Mouse (Mus musculus) forebrain, embryonic 13.5 days (tissue): ENCODE results near the gene Ccdc141. TPM values are rescaled to one million over a fixed set of nuclear protein-coding genes. Genes with fewer than 3 reads are reported as not detected.

ENCODE experiments used
- ATAC-seq: fragments of 200-750 bp; cut with Nextera tagmentation; 2 replicates; pipeline ENCODE4 v1.8.0; 2017
- H3K27ac ChIP-seq: fragments of 300-500 bp; sonication (generic); 2 replicates; pipeline ENCODE4 v1.5.1; 2015; ENCODE audit warnings: inconsistent platforms, mild to moderate bottlenecking, moderate library complexity
- H3K27me3 ChIP-seq: fragments of 300-500 bp; sonication (generic); 2 replicates; pipeline ENCODE4 v1.6.1; 2015; ENCODE audit warnings: mild to moderate bottlenecking, inconsistent platforms
- H3K36me3 ChIP-seq: fragments of 300-500 bp; sonication (generic); 2 replicates; pipeline ENCODE4 v1.6.1; 2015; ENCODE audit warnings: mild to moderate bottlenecking, inconsistent platforms; ENCODE audit not compliant: poor library complexity, severe bottlenecking
- H3K4me1 ChIP-seq: fragments of 300-500 bp; sonication (generic); 2 replicates; pipeline ENCODE4 v1.6.1; 2015; ENCODE audit warnings: inconsistent platforms
- H3K4me2 ChIP-seq: fragments of 300-500 bp; sonication (generic); 2 replicates; pipeline ENCODE4 v1.6.1; 2015; ENCODE audit warnings: inconsistent platforms, mild to moderate bottlenecking, moderate library complexity
- H3K4me3 ChIP-seq: fragments of 300-500 bp; sonication (generic); 2 replicates; pipeline ENCODE4 v1.5.1; 2015; ENCODE audit warnings: mild to moderate bottlenecking, inconsistent platforms
- H3K9ac ChIP-seq: fragments of 300-500 bp; sonication (generic); 2 replicates; pipeline ENCODE4 v1.6.1; 2015; ENCODE audit warnings: mild to moderate bottlenecking, inconsistent platforms
- H3K9me3 ChIP-seq: fragments of 300-500 bp; sonication (generic); replicated peaks from 2 replicates; pipeline ENCODE4 v1.6.1; 2016; ENCODE audit warnings: inconsistent platforms
- WGBS: fragments of 180-500 bp; shearing (Covaris S2); methylation state at CpG from one replicate; pipeline ENCODE4 v1.1.7; 2015; 5-methylcytosine and 5-hydroxymethylcytosine counted together
- polyA plus RNA-seq: library from polyadenylated mRNA; unstranded; fragments of >200 nt; fragmentation: Nextera tagmentation; extraction: Ambion mirVana; gene quantifications from 2 replicates; pipeline ENCODE4 v1.2.1, GENCODE M21; 2015

Ccdc141 gene
- polyA plus RNA-seq, 1 experiment from 2014 or later: 3.6 TPM

DNA sequence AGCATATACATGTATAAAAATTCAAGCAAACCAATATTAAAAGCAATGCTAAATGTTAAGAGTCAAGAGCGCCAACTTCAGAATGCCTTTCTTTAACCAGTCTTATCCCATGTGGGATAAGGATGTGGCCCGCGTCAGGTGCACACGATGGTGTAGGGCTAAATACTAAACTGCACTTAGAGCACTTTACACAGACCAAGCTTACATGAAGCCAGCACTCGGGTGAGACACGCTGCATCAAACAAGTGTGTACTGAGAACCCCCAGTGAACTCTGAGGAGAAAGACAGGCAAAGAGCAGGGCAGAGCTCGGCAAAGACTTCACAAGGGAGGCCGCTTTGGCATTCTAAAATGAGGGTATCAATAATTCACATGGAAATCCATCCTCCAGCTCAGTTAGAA lies 19.2 kb downstream of the Ccdc141 start:
- no peak for ATAC-seq
- H3K4me1 ChIP-seq: peaks cover 17% of the 10 kb centered on the region
- WGBS: 96% methylated on average over 8 of the region's 8 CpGs

DNA sequence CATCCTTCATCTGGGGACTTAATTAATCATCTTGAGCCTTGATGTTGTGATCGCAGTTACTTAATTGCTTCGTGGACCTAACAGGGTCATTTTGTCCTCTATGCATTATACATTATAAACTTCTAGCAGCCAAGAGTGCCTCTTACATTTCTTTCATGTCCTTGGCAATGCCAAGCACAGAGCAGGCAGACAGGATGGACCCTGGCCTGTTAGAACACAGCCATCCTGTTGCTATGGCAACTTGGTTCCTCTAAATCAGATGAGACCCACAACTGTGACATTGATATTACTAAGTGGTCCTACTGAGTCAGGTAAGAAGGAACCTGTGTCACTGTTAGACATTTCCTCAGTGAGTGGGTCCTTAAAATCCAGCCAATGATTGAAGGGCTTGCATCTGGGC lies 20.9 kb downstream of the Ccdc141 start:
- ATAC-seq: 0 out of 2 replicates have a peak, but pooled peaks have one; percentile 24
- WGBS: 38% methylated on average over 2 of the region's 2 CpGs

More for the DNA sequence above, 19.2 kb downstream of the Ccdc141 start:
- no peak overlapping the region for H3K9ac ChIP-seq
- H3K9me3 ChIP-seq: no peaks in the 10 kb centered on the region
- H3K36me3 ChIP-seq: no peaks in the 10 kb centered on the region
- H3K4me3 ChIP-seq: no peak overlapping the region
- no peak overlapping the region for H3K4me2 ChIP-seq
- H3K27me3 ChIP-seq: no peaks in the 10 kb centered on the region
- no peak overlapping the region for H3K27ac ChIP-seq

DNA sequence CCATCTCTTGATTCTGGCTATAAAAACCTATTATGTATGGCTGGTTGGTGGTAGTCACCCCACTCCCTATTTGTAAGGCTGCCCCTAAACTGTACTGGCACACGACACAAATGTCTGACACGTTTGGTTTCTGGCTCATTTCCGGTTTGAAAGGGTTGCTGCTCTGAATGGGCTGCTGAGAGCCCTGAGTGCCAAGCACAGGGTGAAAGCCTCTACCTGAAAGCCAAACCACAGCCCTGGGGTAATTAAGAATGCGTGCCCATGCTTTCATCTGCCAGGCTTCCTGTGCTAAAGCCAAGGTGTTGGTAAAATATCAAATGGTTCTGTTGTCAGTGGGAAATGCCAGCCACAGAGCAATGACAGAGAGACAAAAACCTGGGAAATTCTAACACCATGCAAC lies 22.2 kb downstream of the Ccdc141 start:
- Histone ChIP-seq H3K27ac (no peak overlapping the region), H3K4me3 (no peak overlapping the region), H3K9ac (no peak overlapping the region), H3K9me3 (no peaks in the 10 kb centered on the region), H3K27me3 (no peaks in the 10 kb centered on the region), H3K4me1 (peaks cover 17% of the 10 kb centered on the region), H3K36me3 (no peaks in the 10 kb centered on the region), H3K4me2 (no peak overlapping the region)
- peak; percentile 68 for ATAC-seq
- WGBS: 33% methylated on average over 4 of the region's 4 CpGs

More for the DNA sequence above, 20.9 kb downstream of the Ccdc141 start:
- Histone ChIP-seq H3K27me3 (no peaks in the 10 kb centered on the region), H3K4me1 (peaks cover 17% of the 10 kb centered on the region), H3K9ac (no peak overlapping the region), H3K4me2 (no peak overlapping the region), H3K36me3 (no peaks in the 10 kb centered on the region), H3K9me3 (no peaks in the 10 kb centered on the region), H3K4me3 (no peak overlapping the region), H3K27ac (no peak overlapping the region)

DNA sequence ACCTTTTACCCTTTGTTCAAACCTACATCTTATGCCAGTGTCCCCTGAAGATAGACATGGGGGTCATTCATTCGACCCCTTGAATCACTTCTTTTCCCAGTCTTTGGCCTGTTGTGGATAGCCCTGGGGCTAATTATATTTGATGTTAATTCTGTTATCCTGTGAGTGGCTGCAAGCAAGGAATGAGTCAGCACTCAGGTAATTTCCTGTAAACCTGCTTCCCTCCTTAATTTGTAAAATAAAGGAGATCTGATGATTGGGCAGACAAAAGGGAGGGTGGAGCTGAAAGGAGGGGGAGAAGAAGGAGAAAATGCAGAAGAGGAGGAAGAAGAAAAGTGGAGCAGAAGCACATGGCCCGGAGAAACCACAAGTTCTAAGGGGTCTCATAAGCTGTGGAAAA lies 23.5 kb downstream of the Ccdc141 start:
- ATAC-seq: no peak
- WGBS: 76% methylated on average over 2 of the region's 2 CpGs
- H3K27me3 ChIP-seq: no peaks in the 10 kb centered on the region

DNA sequence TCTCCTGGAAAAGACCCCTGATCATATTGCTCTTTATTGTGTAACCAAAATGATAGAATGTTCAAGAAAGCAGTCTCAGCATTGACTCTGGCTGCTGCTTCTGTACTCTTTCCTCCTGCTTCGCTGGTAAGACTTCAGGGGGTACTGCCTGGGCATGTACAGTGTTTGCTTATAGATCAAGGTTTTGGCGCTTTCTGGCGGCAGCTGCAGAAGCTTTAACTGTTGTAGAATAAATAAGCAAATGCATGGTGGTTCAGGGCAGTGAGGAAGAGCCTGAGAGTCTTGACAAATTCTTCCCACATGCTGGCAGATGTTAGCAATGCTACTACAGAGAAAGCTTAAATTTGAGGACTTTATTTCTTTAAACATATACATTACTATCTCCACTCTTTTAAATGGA lies 24.1 kb downstream of the Ccdc141 start:
- no peaks in the 10 kb centered on the region for H3K9me3 ChIP-seq
- H3K4me1 ChIP-seq: peaks cover 17% of the 10 kb centered on the region
- no peak overlapping the region for H3K4me2 ChIP-seq
- H3K36me3 ChIP-seq: no peaks in the 10 kb centered on the region
- no peak overlapping the region for H3K27ac ChIP-seq
- WGBS: 80% methylated on average over 3 of the region's 3 CpGs
- no peak overlapping the region for H3K9ac ChIP-seq
- H3K4me3 ChIP-seq: no peak overlapping the region
- H3K27me3 ChIP-seq: no peaks in the 10 kb centered on the region
- ATAC-seq: no peak

More for the DNA sequence above, 23.5 kb downstream of the Ccdc141 start:
- H3K27ac ChIP-seq: no peak overlapping the region
- H3K36me3 ChIP-seq: no peaks in the 10 kb centered on the region
- no peak overlapping the region for H3K9ac ChIP-seq
- no peak overlapping the region for H3K4me3 ChIP-seq
- no peak overlapping the region for H3K4me2 ChIP-seq
- H3K9me3 ChIP-seq: no peaks in the 10 kb centered on the region
- H3K4me1 ChIP-seq: peaks cover 17% of the 10 kb centered on the region

GRCm38 (mm10) chr2:77143536-77143935 lies 26.9 kb downstream of the Ccdc141 start:
- H3K9ac ChIP-seq: no peak overlapping the region
- H3K9me3 ChIP-seq: no peaks in the 10 kb centered on the region
- 76% methylated on average over 6 of the region's 6 CpGs for whole genome bisulfite sequencing
- H3K27me3 ChIP-seq: no peaks in the 10 kb centered on the region
- no peak overlapping the region for H3K4me3 ChIP-seq
- ATAC-seq: no peak
- no peak overlapping the region for H3K4me2 ChIP-seq
- H3K4me1 ChIP-seq: peaks cover 5% of the 10 kb centered on the region
- H3K27ac ChIP-seq: no peak overlapping the region
- no peaks in the 10 kb centered on the region for H3K36me3 ChIP-seq

- no peak for ATAC-seq
- WGBS: 90% methylated on average over 6 of the region's 6 CpGs
- no peak overlapping the region for H3K4me3 ChIP-seq
- H3K27ac ChIP-seq: no peak overlapping the region
- no peaks in the 10 kb centered on the region for H3K4me1 ChIP-seq
- no peaks in the 10 kb centered on the region for H3K27me3 ChIP-seq
- no peaks in the 10 kb centered on the region for H3K9me3 ChIP-seq
- H3K36me3 ChIP-seq: no peaks in the 10 kb centered on the region
- no peak overlapping the region for H3K4me2 ChIP-seq
- no peak overlapping the region for H3K9ac ChIP-seq
These were observed 31.6 kb downstream of the Ccdc141 start for GRCm38 (mm10) chr2:77138879-77139278.

DNA sequence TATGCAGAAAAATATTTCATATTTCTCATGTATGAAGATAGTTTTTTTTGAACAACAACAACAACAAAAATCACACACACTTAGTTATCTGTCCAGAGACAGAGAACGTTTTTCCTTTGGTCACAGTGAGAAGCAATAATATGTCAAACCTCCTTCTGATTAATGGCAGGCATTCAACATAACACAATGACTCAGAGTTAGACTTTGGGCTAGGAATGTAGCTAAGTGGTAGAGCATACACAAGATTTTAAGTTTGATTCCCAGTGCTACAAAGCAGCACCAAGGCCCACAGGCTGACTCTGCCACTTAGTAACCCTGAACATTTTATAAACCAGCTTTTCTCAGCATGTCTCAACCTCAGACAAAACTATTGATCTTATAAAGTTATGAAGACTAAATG lies 35.5 kb downstream of the Ccdc141 start:
- 77% methylated on average over 1 of the region's 1 CpGs for WGBS
- Histone ChIP-seq H3K4me1 (no peaks in the 10 kb centered on the region), H3K9me3 (no peaks in the 10 kb centered on the region), H3K27ac (no peak overlapping the region), H3K27me3 (no peaks in the 10 kb centered on the region), H3K4me2 (no peak overlapping the region), H3K9ac (no peak overlapping the region), H3K4me3 (no peak overlapping the region), H3K36me3 (no peaks in the 10 kb centered on the region)
- no peak for ATAC-seq

DNA sequence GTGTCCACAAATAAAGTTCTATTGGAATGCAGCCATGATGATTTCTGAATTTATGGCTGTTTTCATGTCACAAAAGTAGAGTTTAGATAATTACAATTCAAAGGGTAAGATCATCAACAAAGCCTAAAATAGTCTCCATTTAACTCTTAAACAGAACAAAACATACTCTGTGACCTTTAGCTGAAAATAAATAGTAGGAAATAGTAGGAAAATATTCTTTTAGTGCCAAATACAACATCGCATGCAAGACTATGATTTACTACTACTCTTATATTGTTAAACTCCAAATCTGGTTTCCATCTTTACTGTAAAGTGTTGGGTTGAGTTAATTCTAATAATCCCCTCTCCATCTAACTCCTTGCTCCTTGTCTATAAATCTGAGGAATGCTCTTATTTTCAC lies 37.0 kb downstream of the Ccdc141 start:
- Histone ChIP-seq H3K36me3 (no peaks in the 10 kb centered on the region), H3K27ac (no peak overlapping the region), H3K9ac (no peak overlapping the region), H3K9me3 (no peaks in the 10 kb centered on the region), H3K27me3 (no peaks in the 10 kb centered on the region), H3K4me1 (no peaks in the 10 kb centered on the region), H3K4me2 (no peak overlapping the region), H3K4me3 (no peak overlapping the region)
- ATAC-seq: no peak
- WGBS: 95% methylated on average over 1 of the region's 1 CpGs

- no peaks in the 10 kb centered on the region; the same call in 1 of the 2 replicates for H3K4me1 ChIP-seq
- 82% methylated on average over 1 of the region's 1 CpGs for WGBS
These were observed 43.5 kb downstream of the Ccdc141 start for GRCm38 (mm10) chr2:77126939-77127338.

GRCm38 (mm10) chr2:77118102-77118501 lies 52.3 kb downstream of the Ccdc141 start:
- Histone ChIP-seq H3K36me3 (no peaks in the 10 kb centered on the region), H3K4me3 (no peak overlapping the region), H3K9me3 (no peaks in the 10 kb centered on the region), H3K27ac (no peak overlapping the region), H3K9ac (no peak overlapping the region), H3K4me2 (no peak overlapping the region), H3K4me1 (peaks cover 11% of the 10 kb centered on the region; the same call in 1 of the 2 replicates), H3K27me3 (no peaks in the 10 kb centered on the region)
- ATAC-seq: no peak
- WGBS: 80% methylated on average over 6 of the region's 6 CpGs

More at GRCm38 (mm10) chr2:77126939-77127338, 43.5 kb downstream of the Ccdc141 start:
- no peaks in the 10 kb centered on the region for H3K36me3 ChIP-seq
- H3K27me3 ChIP-seq: no peaks in the 10 kb centered on the region
- no peak overlapping the region for H3K9ac ChIP-seq
- no peak overlapping the region for H3K4me2 ChIP-seq
- ATAC-seq: no peak
- no peak overlapping the region for H3K4me3 ChIP-seq
- no peaks in the 10 kb centered on the region for H3K9me3 ChIP-seq
- no peak overlapping the region for H3K27ac ChIP-seq

- no peak for ATAC-seq
- 61% methylated on average over 2 of the region's 2 CpGs for WGBS
These were observed 56.1 kb downstream of the Ccdc141 start for GRCm38 (mm10) chr2:77114335-77114734.

GRCm38 (mm10) chr2:77113867-77114266 lies 56.6 kb downstream of the Ccdc141 start:
- Histone ChIP-seq H3K27me3 (no peaks in the 10 kb centered on the region), H3K9ac (no peak overlapping the region), H3K4me2 (no peak overlapping the region), H3K4me3 (no peak overlapping the region), H3K36me3 (no peaks in the 10 kb centered on the region), H3K9me3 (no peaks in the 10 kb centered on the region), H3K4me1 (0 out of 2 replicates have a peak, but pooled peaks cover 5% of the 10 kb centered on the region), H3K27ac (no peak overlapping the region)
- WGBS: 70% methylated on average over 8 of the region's 8 CpGs
- ATAC-seq: no peak

More at GRCm38 (mm10) chr2:77114335-77114734, 56.1 kb downstream of the Ccdc141 start:
- Histone ChIP-seq H3K27me3 (no peaks in the 10 kb centered on the region), H3K36me3 (no peaks in the 10 kb centered on the region), H3K9ac (no peak overlapping the region), H3K4me1 (0 out of 2 replicates have a peak, but pooled peaks cover 5% of the 10 kb centered on the region), H3K27ac (no peak overlapping the region), H3K4me2 (no peak overlapping the region), H3K9me3 (no peaks in the 10 kb centered on the region), H3K4me3 (no peak overlapping the region)
